Mouse (Mus musculus) megakaryocyte, embryonic 14.5 days (primary cell): ENCODE measurements around the gene Myo7a.

Experiments
- FLI1 ChIP-seq: IDR thresholded peaks from 2 replicates; pipeline ENCODE4 v1.6.1; 2012; ENCODE audit warnings: low read length, inconsistent platforms, mixed read lengths
- GATA1 ChIP-seq: IDR thresholded peaks from 3 replicates; pipeline ENCODE4 v1.6.1; 2012; ENCODE audit warnings: mixed read lengths, low read length, inconsistent platforms, borderline replicate concordance

- no peak for TF ChIP-seq FLI1
- no peak for TF ChIP-seq GATA1
Observed at GRCm38 (mm10) chr7:98142648-98143047, 23.3 kb upstream of the Myo7a start.
